Mouse (Mus musculus): ENCODE measurements around the gene Dhx30. TPM values are rescaled to one million over a fixed set of nuclear protein-coding genes. Genes with fewer than 3 reads are reported as not detected.

Gene Dhx30
- polyA plus RNA-seq, 1 experiment, result 30.4 TPM

DNA sequence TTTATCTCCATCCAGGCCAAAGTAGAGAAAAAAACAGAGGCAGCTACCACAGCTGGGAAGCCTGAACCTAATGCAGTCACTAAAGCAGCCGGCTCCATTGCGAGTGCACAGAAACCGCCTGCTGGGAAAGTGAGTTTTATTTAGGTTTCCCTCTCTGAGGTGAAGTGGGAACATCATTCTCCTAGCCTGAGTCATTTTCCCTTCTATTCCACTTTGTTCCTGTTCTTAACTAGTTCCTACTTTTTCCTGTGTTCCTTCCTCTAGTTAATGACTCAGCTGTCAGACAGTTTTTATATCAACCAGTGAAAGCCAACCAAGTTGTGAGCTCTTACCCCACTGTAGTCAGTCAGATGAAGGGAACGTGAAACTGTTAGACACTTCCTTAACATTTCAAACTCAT is 46.6 kb downstream of the Dhx30 start:
- TF ChIP-seq CTCF (IDR thresholded peaks at IDR 0.05; ENCODE audit: extremely low read depth, insufficient read length, insufficient replicate concordance, low read depth, low read length) (no peak), POLR2A (IDR thresholded peaks at IDR 0.05; ENCODE audit: low read depth, low read length) (no peak)
- Histone ChIP-seq H3K36me3 (ENCODE audit: control insufficient read depth, insufficient read depth, low read length) (peaks cover 40% of the 10 kb centered on the region), H3K27ac (ENCODE audit: insufficient read depth, low read depth, low read length) (no peak overlapping the region), H3K4me3 (ENCODE audit: low read depth, low read length) (no peak overlapping the region), H3K27me3 (ENCODE audit: control insufficient read depth, insufficient read depth, low read length) (no peaks in the 10 kb centered on the region), H3K4me1 (ENCODE audit: control insufficient read depth, insufficient read depth, insufficient read length, low read length) (no peaks in the 10 kb centered on the region)
- WGBS, result 82% methylated on average over 4 of the region's 4 CpGs

DNA sequence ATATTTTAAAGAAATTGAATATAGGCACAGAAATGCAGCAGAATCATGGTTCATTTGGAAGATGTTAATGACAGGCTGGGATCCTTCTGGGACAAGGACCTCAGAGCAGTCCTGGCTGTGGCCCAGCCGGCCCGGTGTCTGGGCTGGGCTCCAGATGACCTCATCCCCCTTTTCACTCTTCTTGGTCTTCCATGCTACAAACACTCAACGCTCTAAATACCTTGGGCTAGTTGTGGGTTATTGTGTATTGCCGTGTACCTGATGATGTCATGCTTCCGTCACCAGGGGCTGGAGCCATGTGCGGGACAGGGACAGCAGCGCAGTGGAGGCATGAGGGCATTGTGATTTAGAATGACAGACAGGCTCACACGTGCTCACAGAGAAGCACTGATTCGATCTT is 47.3 kb downstream of the Dhx30 start:
- Histone ChIP-seq H3K4me3 (ENCODE audit: low read depth, low read length) (no peak overlapping the region), H3K36me3 (ENCODE audit: control insufficient read depth, insufficient read depth, low read length) (peaks cover 41% of the 10 kb centered on the region), H3K27ac (ENCODE audit: insufficient read depth, low read depth, low read length) (no peak overlapping the region), H3K27me3 (ENCODE audit: control insufficient read depth, insufficient read depth, low read length) (no peaks in the 10 kb centered on the region), H3K4me1 (ENCODE audit: control insufficient read depth, insufficient read depth, insufficient read length, low read length) (no peaks in the 10 kb centered on the region)
- 70% methylated on average over 9 of the region's 9 CpGs for WGBS
- TF ChIP-seq CTCF (IDR thresholded peaks at IDR 0.05; ENCODE audit: extremely low read depth, insufficient read length, insufficient replicate concordance, low read depth, low read length) (no peak), POLR2A (IDR thresholded peaks at IDR 0.05; ENCODE audit: low read depth, low read length) (no peak)

GRCm38 (mm10) chr9:110068745-110069144 is 48.9 kb downstream of the Dhx30 start:
- H3K27me3 ChIP-seq (ENCODE audit: control insufficient read depth, insufficient read depth, low read length), result no peaks in the 10 kb centered on the region
- peaks cover 46% of the 10 kb centered on the region for H3K36me3 ChIP-seq (ENCODE audit: control insufficient read depth, insufficient read depth, low read length)
- H3K27ac ChIP-seq (ENCODE audit: insufficient read depth, low read depth, low read length), result no peak overlapping the region
- no peak overlapping the region for H3K4me3 ChIP-seq (ENCODE audit: low read depth, low read length)
- 92% methylated on average over 6 of the region's 6 CpGs for WGBS
- H3K4me1 ChIP-seq (ENCODE audit: control insufficient read depth, insufficient read depth, insufficient read length, low read length), result no peaks in the 10 kb centered on the region
- TF ChIP-seq CTCF (IDR thresholded peaks at IDR 0.05; ENCODE audit: extremely low read depth, insufficient read length, insufficient replicate concordance, low read depth, low read length) (no peak), POLR2A (IDR thresholded peaks at IDR 0.05; ENCODE audit: low read depth, low read length) (no peak)

GRCm38 (mm10) chr9:110064641-110065040 is 53.0 kb downstream of the Dhx30 start:
- no peak overlapping the region for H3K4me3 ChIP-seq (ENCODE audit: low read depth, low read length)
- no peaks in the 10 kb centered on the region for H3K27me3 ChIP-seq (ENCODE audit: control insufficient read depth, insufficient read depth, low read length)

DNA sequence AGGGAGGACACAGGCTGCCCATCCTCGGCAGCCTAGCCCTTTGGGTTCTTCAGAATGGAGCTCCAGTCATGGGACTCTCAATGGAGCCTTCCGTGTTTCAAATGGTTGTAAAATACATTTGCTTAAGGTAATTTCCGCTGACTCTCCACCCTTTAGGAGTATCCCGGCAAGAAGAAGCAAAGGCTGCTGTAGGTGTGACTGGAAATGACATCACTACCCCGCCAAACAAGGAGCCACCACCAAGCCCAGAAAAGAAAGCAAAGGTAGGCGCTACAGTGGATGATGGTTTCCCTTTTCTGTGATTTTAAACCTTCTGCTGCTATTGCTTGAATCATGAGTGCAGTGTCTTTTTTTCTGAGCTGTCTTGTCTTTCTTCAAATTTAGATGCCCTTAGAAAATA is 54.8 kb downstream of the Dhx30 start:
- WGBS, result 89% methylated on average over 6 of the region's 6 CpGs
- Histone ChIP-seq H3K4me1 (ENCODE audit: control insufficient read depth, insufficient read depth, insufficient read length, low read length) (no peaks in the 10 kb centered on the region), H3K27ac (ENCODE audit: insufficient read depth, low read depth, low read length) (no peak overlapping the region), H3K36me3 (ENCODE audit: control insufficient read depth, insufficient read depth, low read length) (peaks cover 27% of the 10 kb centered on the region), H3K4me3 (ENCODE audit: low read depth, low read length) (no peak overlapping the region), H3K27me3 (ENCODE audit: control insufficient read depth, insufficient read depth, low read length) (no peaks in the 10 kb centered on the region)
- no peak for TF ChIP-seq CTCF (IDR thresholded peaks at IDR 0.05; ENCODE audit: extremely low read depth, insufficient read length, insufficient replicate concordance, low read depth, low read length)
- TF ChIP-seq POLR2A (IDR thresholded peaks at IDR 0.05; ENCODE audit: low read depth, low read length), result no peak

More at GRCm38 (mm10) chr9:110064641-110065040, 53.0 kb downstream of the Dhx30 start:
- TF ChIP-seq POLR2A (IDR thresholded peaks at IDR 0.05; ENCODE audit: low read depth, low read length), result no peak
- TF ChIP-seq CTCF (IDR thresholded peaks at IDR 0.05; ENCODE audit: extremely low read depth, insufficient read length, insufficient replicate concordance, low read depth, low read length), result no peak
- Histone ChIP-seq H3K27ac (ENCODE audit: insufficient read depth, low read depth, low read length) (no peak overlapping the region), H3K36me3 (ENCODE audit: control insufficient read depth, insufficient read depth, low read length) (peaks cover 42% of the 10 kb centered on the region), H3K4me1 (ENCODE audit: control insufficient read depth, insufficient read depth, insufficient read length, low read length) (no peaks in the 10 kb centered on the region)

DNA sequence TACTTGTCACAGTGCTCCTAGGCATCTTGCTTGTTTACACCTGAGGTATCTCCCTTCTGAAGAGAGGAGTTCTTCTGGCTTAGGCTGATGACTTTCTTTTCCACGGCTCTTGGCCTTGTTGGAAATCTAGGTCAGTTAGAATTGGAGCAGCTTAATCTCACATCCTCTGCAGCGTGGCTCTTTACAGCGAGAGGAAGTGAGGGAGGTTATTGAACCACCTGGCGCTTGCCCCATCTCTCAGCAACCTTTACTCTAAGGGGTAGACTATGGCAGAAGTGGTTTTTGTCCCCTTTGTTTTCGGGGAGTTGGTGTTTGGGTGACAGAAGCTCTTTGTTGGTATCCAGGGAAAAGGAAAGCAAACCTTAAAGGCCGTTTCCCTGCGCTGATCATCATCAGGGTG is 55.2 kb downstream of the Dhx30 start:
- TF ChIP-seq CTCF (IDR thresholded peaks at IDR 0.05; ENCODE audit: extremely low read depth, insufficient read length, insufficient replicate concordance, low read depth, low read length), result no peak
- Histone ChIP-seq H3K36me3 (ENCODE audit: control insufficient read depth, insufficient read depth, low read length) (peaks cover 24% of the 10 kb centered on the region), H3K27me3 (ENCODE audit: control insufficient read depth, insufficient read depth, low read length) (no peaks in the 10 kb centered on the region), H3K27ac (ENCODE audit: insufficient read depth, low read depth, low read length) (no peak overlapping the region), H3K4me3 (ENCODE audit: low read depth, low read length) (no peak overlapping the region), H3K4me1 (ENCODE audit: control insufficient read depth, insufficient read depth, insufficient read length, low read length) (no peaks in the 10 kb centered on the region)
- 80% methylated on average over 7 of the region's 7 CpGs for WGBS

- no peak for TF ChIP-seq CTCF (IDR thresholded peaks at IDR 0.05; ENCODE audit: extremely low read depth, insufficient read length, insufficient replicate concordance, low read depth, low read length)
- no peak for TF ChIP-seq POLR2A (IDR thresholded peaks at IDR 0.05; ENCODE audit: low read depth, low read length)
- H3K4me1 ChIP-seq (ENCODE audit: control insufficient read depth, insufficient read depth, insufficient read length, low read length), result no peaks in the 10 kb centered on the region
- no peak overlapping the region for H3K27ac ChIP-seq (ENCODE audit: insufficient read depth, low read depth, low read length)
- no peak overlapping the region for H3K4me3 ChIP-seq (ENCODE audit: low read depth, low read length)
- H3K36me3 ChIP-seq (ENCODE audit: control insufficient read depth, insufficient read depth, low read length), result peaks cover 14% of the 10 kb centered on the region
- H3K27me3 ChIP-seq (ENCODE audit: control insufficient read depth, insufficient read depth, low read length), result no peaks in the 10 kb centered on the region
- WGBS, result 91% methylated on average over 2 of the region's 2 CpGs
Measured at GRCm38 (mm10) chr9:110060761-110061160, 56.9 kb downstream of the Dhx30 start.

DNA sequence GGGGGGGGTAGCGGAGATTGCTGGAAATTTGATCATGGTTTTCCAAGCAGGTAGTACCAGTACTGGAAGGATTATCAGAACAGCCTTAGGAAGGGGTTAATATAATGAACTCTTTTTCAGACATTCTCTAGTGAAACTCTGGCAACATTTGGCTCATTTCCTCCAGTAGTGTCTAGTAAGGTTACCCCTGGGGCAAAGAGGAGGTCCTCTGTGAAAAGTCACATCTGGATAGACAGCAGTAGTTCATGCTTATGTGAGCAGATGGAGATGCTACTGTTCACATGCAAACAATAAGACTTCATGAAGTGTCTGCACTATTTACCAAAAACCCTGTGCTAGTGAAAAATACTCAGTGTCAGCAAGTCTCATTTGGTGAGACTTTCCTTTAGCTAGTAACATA is 60.4 kb downstream of the Dhx30 start:
- 92% methylated on average over 1 of the region's 1 CpGs for WGBS
- no peaks in the 10 kb centered on the region for H3K27me3 ChIP-seq (ENCODE audit: control insufficient read depth, insufficient read depth, low read length)
- TF ChIP-seq POLR2A (IDR thresholded peaks at IDR 0.05; ENCODE audit: low read depth, low read length) (no peak), CTCF (IDR thresholded peaks at IDR 0.05; ENCODE audit: extremely low read depth, insufficient read length, insufficient replicate concordance, low read depth, low read length) (no peak)
- H3K4me1 ChIP-seq (ENCODE audit: control insufficient read depth, insufficient read depth, insufficient read length, low read length), result no peaks in the 10 kb centered on the region
- no peak overlapping the region for H3K4me3 ChIP-seq (ENCODE audit: low read depth, low read length)
- H3K27ac ChIP-seq (ENCODE audit: insufficient read depth, low read depth, low read length), result no peak overlapping the region
- H3K36me3 ChIP-seq (ENCODE audit: control insufficient read depth, insufficient read depth, low read length), result peaks cover 4% of the 10 kb centered on the region; the same call in 1 of the 2 replicates

Measured in small intestine, adult 2 months (tissue).